Mouse (Mus musculus) thymus, postnatal 10 days (tissue): ENCODE measurements around the gene Hsp90ab1.
A peak's percentile ranks its signal among the peaks of the same experiment; 100 is the strongest.

Source experiments
- DNase-seq, 2 experiments: peaks; one replicate each; pipeline ENCODE4 v3.0.0; 2021; ENCODE audit warnings: low spot score in 2 of 2

The Hsp90ab1 gene

DNA sequence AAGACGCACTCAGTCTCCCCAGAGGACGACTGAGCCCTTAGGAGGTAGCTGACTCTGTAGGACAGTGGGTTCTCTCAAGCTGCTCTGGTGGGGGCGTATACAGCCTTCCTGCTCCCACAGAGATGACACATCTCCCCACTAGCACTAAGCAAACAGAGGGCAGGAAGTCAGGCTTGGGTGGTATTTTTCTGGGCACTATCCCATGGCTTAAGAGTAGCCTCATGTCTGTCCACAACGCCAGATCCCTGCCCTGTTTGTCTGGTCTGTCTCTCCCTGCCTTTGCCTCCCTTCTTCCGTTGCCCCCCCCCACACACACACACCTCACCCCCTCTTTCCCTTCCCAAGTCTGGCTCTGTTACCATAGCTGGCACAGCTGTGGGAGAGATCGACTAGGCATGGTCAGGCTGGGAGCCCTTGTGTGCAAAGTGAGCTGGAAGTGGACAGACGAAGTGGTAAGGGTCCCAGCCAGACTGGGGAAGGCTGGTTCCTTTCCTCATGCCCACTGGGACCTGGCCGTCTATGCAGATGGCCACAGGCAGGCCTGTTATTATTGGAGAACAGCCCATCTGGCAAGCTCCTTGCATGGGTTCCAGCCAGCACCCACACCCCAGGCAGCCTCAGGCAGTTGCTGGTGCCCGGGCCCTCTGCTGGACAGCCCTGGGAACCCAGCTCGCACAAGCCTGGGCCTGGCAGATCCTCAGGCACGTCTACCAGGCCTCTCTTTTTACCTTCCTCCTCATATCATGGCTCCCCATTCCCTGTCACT lies 23.7 kb upstream of the Hsp90ab1 start:
- DNase-seq: peak; percentile 55 to 63

GRCm38 (mm10) chr17:45595736-45596390 lies 22.8 kb upstream of the Hsp90ab1 start:
- DNase-seq: no peak

DNA sequence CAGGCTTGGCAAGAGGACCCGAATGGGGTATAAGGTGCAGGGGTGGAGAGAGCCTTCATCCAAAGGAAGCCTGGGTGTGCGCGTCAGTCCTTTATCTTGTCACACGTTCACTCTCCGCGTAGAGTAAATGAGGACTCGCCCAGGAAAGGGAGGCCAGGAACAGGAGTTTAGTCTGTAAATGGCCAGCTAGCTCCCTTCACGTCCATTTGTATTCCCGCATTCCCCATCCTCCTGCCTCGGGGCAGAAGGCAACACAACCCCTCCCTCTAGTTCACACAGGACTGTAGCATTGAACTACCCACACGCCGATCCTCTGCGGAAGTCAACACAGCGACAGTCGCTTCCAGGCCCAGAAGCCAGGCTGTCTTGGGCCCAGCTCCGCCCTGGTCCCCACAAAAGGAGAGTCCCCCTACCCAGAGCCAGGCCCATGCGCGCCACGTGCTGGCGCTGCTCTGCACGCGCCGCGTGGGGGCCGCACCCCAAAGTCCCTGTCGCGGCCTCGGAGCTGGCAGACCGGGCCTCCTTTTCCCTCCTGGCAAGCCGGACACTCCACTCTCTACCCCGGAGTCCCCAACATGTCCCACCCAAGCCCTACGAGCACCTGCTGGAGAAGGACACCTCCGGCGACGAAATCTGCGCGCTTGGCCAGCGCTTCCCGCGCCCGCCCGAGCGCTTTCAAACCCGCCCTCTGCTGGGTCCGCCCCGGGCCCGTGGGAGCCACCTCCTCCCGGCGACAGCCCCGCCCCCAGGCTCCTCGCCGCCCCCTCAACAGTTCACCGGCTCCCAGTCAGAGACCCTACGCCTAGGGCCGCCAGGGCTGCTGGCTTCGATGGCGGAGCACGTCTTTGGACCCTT lies 22.0 kb upstream of the Hsp90ab1 start:
- peak; percentile 80 to 85 for DNase-seq

DNA sequence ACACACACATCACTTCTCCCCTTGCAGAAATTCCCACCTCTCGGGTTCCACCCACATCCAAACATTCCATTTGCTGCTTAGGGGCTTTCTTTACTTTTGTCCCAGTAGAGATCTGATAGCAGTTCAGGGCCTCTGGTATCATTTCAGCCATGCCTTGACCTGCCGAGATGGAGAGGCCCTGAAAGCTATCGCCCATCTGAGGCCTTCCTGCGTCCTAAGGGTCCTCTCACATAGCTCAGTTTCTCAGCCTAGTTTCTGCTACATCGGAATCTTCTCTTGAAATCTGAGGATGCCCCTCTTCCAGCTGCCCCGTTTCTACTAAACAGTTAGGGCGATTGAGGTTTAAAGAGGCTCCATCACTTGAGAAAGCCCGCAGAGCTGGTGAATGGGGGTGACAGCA lies 21.1 kb upstream of the Hsp90ab1 start:
- no peak for DNase-seq

DNA sequence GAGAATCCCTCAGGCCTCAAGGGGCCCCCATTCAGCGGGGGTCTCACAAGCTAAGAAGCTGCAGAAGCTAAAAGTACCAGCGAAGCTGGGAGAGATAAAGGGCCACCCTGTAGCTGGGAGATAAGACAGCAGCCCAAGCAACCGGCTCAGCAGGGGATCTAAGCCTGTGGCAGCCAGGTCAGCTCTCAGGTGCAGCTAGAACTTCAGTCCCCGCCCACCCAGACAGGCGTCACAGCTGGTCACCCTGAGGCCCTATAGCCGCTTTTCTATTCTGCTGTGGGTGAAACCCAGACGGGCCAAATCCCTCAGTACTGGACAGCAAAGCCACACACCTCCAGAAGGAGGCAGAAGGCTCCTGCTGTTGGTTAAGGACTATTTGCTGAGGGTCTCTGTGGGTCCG lies 20.4 kb upstream of the Hsp90ab1 start:
- DNase-seq: no peak

- peak in 1 of 2 experiments; percentile 23 for DNase-seq
Measured at GRCm38 (mm10) chr17:45592606-45593431, 19.7 kb upstream of the Hsp90ab1 start.

- DNase-seq: no peak
Measured at GRCm38 (mm10) chr17:45591701-45592605, 18.9 kb upstream of the Hsp90ab1 start.

DNA sequence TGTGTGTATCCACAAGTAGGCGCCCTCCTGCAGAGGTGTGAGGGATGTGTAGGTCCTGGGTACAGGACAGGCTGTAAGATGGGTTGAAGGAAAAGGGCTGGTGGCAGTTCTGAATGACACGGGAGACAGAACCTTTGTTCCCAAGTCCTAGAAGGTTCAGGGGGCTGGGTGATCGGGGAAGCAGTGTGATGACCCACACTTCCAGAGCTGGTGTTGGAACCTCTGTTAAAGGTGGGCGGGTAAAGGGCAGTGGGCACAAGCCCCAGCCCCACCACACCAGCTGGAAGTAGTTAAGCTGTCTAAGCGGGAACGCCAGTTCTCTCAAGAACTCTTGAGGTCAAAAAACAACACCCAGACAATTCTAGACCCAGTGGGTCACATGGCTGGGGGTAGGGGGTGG lies 17.3 kb upstream of the Hsp90ab1 start:
- DNase-seq: no peak

- DNase-seq: no peak
Measured at GRCm38 (mm10) chr17:45589844-45590243, 16.8 kb upstream of the Hsp90ab1 start.

DNA sequence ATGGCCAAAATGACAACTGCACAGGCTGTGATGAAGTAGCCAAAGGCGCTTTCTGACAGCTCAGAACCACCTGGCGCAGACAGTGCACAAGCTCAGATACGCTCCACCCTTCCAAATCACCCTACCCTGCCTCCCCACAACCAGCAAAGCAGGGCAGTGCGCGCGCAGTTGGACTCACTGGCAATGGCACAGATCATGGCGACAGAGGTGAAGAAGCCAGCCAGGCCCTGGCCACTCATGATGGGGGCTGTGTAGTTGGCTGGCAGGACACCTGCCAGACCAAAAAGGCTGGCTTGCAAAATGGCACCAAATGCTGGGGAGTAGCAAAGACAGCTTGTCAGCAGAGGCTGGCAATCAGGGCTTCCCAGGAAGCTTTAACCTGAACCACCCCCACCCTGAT lies 16.2 kb upstream of the Hsp90ab1 start:
- no peak for DNase-seq

DNA sequence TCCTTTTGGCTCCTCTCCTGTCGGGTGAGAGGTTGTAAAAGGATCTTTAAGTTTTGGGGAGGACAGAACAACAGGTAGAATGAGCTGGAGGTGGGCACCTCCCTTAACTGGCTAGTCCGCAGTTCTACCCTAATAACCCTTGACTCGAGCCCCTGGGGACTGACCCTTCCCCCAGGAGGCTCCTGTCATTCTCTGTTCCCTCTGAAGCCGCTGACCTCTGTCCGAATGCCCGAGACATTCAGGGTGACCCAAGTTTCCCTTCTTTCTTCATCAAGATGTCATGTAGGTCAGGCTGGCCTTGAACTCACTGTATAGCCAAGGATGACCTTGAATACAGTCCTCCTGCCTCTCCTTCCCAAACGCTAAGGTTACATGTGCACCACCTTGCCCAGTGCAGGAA lies 15.3 kb upstream of the Hsp90ab1 start:
- no peak for DNase-seq

GRCm38 (mm10) chr17:45586449-45586837 lies 13.4 kb upstream of the Hsp90ab1 start:
- no peak for DNase-seq

GRCm38 (mm10) chr17:45585725-45586448 lies 12.8 kb upstream of the Hsp90ab1 start:
- DNase-seq: no peak

- DNase-seq: peak; percentile 62 to 86
Measured at GRCm38 (mm10) chr17:45584939-45585678, 12.0 kb upstream of the Hsp90ab1 start.

- DNase-seq: no peak
Measured at GRCm38 (mm10) chr17:45584096-45584896, 11.2 kb upstream of the Hsp90ab1 start.

DNA sequence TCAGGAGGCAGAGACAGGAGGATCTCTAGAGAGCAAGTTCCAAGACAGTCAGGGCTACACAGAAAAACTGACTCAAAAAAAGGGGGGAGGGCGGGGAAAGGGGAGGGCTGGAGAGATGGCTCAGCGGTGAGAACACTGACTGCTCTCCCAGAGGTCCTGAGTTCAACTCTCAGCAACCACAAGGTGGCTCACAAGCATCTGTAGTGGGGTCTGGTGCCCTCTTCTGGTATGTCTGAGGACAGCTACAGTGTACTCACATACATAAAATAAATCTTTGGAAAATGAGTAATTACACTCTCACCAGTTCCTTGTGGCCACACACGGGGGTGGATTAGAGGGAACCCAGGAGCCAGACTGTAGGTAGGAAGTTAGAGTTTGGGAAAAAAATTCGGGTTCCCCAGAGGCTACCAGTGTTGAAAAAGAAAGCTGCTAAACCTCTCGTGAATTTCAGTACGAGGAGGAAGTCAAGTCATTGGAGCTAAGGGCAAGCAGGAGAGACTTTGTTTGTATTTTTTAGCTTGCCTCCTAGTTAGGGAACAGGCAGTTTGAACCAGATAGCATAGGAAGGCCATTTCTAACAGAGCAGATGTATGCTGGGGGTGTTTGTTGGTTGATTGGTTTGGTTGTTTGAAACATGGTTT lies 9.8 kb upstream of the Hsp90ab1 start:
- no peak for DNase-seq

DNA sequence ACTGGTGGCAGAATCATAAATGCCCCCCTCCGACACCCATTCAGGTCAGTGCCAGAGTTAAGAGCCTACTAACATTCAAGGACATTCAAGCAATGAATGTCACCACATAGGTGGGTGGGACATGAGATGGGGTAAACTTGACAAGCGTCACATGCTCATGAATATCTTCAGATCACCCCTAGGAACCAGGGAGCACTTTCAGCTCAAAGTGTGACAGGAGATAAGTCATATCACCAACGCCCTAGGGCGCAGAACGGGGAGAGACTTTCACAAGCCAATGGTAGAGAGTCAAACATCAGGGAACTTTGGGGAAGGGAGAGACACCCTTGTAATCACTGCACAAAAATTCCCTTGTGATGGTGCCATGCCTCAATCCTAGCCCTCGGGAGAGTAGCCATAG lies 9.1 kb upstream of the Hsp90ab1 start:
- DNase-seq: no peak

DNA sequence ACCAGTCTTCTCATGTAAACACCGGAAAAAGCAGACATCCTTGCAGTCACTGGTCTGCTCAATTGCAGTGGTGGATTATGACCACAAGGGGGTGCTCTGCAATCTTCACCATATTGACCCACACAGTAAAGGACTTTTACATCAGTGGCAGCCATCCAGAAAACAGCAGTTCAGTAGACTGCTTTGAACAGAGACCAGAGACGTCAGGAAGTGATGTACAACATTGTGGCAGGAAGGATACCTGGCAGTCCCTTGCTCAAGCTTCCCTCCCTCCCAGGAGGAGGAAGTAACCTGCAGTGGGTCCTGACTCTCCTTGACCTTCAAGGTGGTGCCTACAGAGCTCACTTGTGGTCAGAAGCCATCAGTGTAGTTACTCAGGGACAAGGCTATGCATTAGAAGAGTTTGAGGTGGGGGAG lies 8.5 kb upstream of the Hsp90ab1 start:
- peak; percentile 56 to 72 for DNase-seq
